Mouse (Mus musculus) olfactory bulb, adult 2 months (tissue): ENCODE results near the gene Ntn1.

Experiments used
- CTCF ChIP-seq: fragments of 200-500 bp; IDR thresholded peaks from 2 replicates; pipeline ENCODE4 v1.5.1; 2012; ENCODE audit warnings: low read depth, mild to moderate bottlenecking, low read length, moderate library complexity; ENCODE audit not compliant: insufficient read depth
- POLR2A ChIP-seq: fragments of 200-500 bp; IDR thresholded peaks from 2 replicates; pipeline ENCODE4 v1.6.1; 2012; ENCODE audit warnings: mild to moderate bottlenecking, low read depth, low read length, moderate library complexity; ENCODE audit not compliant: insufficient read depth

GRCm38 (mm10) chr11:68226654-68227057 is 174.0 kb downstream of the Ntn1 start:
- TF ChIP-seq CTCF (no peak), POLR2A (no peak)
